Mouse (Mus musculus) limb, embryonic 14.5 days (tissue): Measurements from ENCODE around the gene Tbccd1. TPM values are rescaled to one million over a fixed set of nuclear protein-coding genes. Genes with fewer than 3 reads are reported as not detected.

ENCODE experiments used
- ATAC-seq: fragments of 200-750 bp; cut with Nextera tagmentation; 2 replicates; pipeline ENCODE4 v1.8.0; 2017; ENCODE audit warnings: low read depth, moderate number of reproducible peaks, moderate TSS enrichment; ENCODE audit not compliant: low FRiP score
- DNase-seq: peaks from one replicate; pipeline ENCODE4 v3.0.0-alpha.2; 2015; ENCODE audit warnings: low spot score
- H3K27ac ChIP-seq: fragments of 300-500 bp; sonication (generic); replicated peaks from 2 replicates; pipeline ENCODE4 v1.5.1; 2014; ENCODE audit warnings: low read depth, mild to moderate bottlenecking, low read length, moderate library complexity, mixed read lengths
- H3K27me3 ChIP-seq: fragments of 300-500 bp; sonication (generic); 2 replicates; pipeline ENCODE4 v1.6.1; 2014; ENCODE audit warnings: low read length, mixed read lengths; ENCODE audit not compliant: control insufficient read depth, insufficient read depth
- H3K36me3 ChIP-seq: fragments of 300-500 bp; sonication (generic); 2 replicates; pipeline ENCODE4 v1.6.1; 2014; ENCODE audit warnings: mild to moderate bottlenecking, low read length, moderate library complexity, mixed read lengths; ENCODE audit not compliant: control insufficient read depth, insufficient read depth
- H3K4me1 ChIP-seq: fragments of 300-500 bp; sonication (generic); 2 replicates; pipeline ENCODE4 v1.6.1; 2014; ENCODE audit warnings: antibody characterized with exemption, low read length, mixed read lengths; ENCODE audit not compliant: control insufficient read depth, insufficient read depth
- H3K4me2 ChIP-seq: fragments of 300-500 bp; sonication (generic); replicated peaks from 2 replicates; pipeline ENCODE4 v1.6.1; 2014; ENCODE audit warnings: low read depth, mild to moderate bottlenecking, low read length, moderate library complexity; ENCODE audit not compliant: severe bottlenecking
- H3K4me3 ChIP-seq: fragments of 300-500 bp; sonication (generic); replicated peaks from 2 replicates; pipeline ENCODE4 v1.5.1; 2014; ENCODE audit warnings: low read length
- H3K9ac ChIP-seq: fragments of 300-500 bp; sonication (generic); 2 replicates; pipeline ENCODE4 v1.6.1; 2014; ENCODE audit warnings: mild to moderate bottlenecking, low read depth, low read length, moderate library complexity; ENCODE audit not compliant: severe bottlenecking
- H3K9me3 ChIP-seq: fragments of 300-500 bp; sonication (generic); 2 replicates; pipeline ENCODE4 v1.6.1; 2016; ENCODE audit warnings: low read length; ENCODE audit not compliant: control insufficient read depth
- POLR2A ChIP-seq: fragments of 200-500 bp; IDR thresholded peaks from 2 replicates; pipeline ENCODE4 v1.8.0; 2012; ENCODE audit warnings: inconsistent platforms, mild to moderate bottlenecking, moderate library complexity, borderline replicate concordance; ENCODE audit not compliant: insufficient read depth, insufficient read length; ENCODE audit errors: extremely low read depth
- whole genome bisulfite sequencing: fragments of 180-500 bp; shearing (Covaris S2); extraction: QIAGEN DNeasy Blood & Tissue Kit; methylation state at CpG from one replicate; pipeline ENCODE4 v1.1.7; 2014; 5-methylcytosine and 5-hydroxymethylcytosine counted together
- polyA plus RNA-seq, 2 experiments: library from polyadenylated mRNA; depleted of rRNA in 1 of 2; stranded (reverse) in 1 of 2; unstranded in 1 of 2; fragments of >200 nt; fragmentation: Nextera tagmentation in 1 of 2; extraction: Ambion mirVana in 1 of 2; gene quantifications; 2 replicates each; pipeline versions ENCODE4 v1.2.1 to v1.2.3; 2012 to 2014

Tbccd1 gene
- polyA plus RNA-seq, 2 experiments, result 23.0 to 26.0 TPM

- H3K27me3 ChIP-seq, result no peaks in the 10 kb centered on the region
- ATAC-seq, result no peak
- no peak for TF ChIP-seq POLR2A
- H3K36me3 ChIP-seq, result no peaks in the 10 kb centered on the region
- H3K4me1 ChIP-seq, result no peaks in the 10 kb centered on the region
- no peaks in the 10 kb centered on the region for H3K9me3 ChIP-seq
- H3K9ac ChIP-seq, result no peak overlapping the region
- H3K4me3 ChIP-seq, result no peak overlapping the region
- 91% methylated on average over 3 of the region's 3 CpGs for WGBS
- no peak overlapping the region for H3K4me2 ChIP-seq
- DNase-seq, result no peak
- H3K27ac ChIP-seq, result no peak overlapping the region
Observed at GRCm38 (mm10) chr16:22767405-22767804, 90.1 kb downstream of the Tbccd1 start.

GRCm38 (mm10) chr16:22766738-22767211 lies 90.7 kb downstream of the Tbccd1 start:
- Histone ChIP-seq H3K36me3 (no peaks in the 10 kb centered on the region), H3K27me3 (no peaks in the 10 kb centered on the region), H3K9ac (no peak overlapping the region), H3K4me3 (no peak overlapping the region), H3K27ac (no peak overlapping the region), H3K9me3 (no peaks in the 10 kb centered on the region), H3K4me2 (no peak overlapping the region), H3K4me1 (no peaks in the 10 kb centered on the region)
- WGBS, result 74% methylated on average over 16 of the region's 16 CpGs
- DNase-seq (no peak), ATAC-seq (no peak)
- no peak for TF ChIP-seq POLR2A

DNA sequence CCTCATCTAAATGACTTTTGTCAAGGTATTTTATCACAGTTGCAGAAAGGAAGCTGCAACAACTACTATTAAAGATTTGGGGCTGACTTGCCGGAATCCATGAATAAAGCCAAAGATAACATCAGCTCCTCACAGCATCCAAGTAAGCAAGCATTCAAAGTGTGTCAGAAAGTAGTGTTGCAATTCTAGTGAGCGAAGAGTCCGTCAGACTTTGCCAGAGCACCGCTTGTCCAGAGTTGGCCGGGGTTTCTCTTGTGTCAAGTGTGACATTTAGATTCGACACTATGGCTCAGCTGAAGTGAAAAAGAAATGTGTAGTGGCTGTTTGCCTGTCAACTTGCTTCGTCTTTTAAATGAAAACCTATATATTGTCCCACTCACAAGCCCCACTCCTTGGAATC lies 91.9 kb downstream of the Tbccd1 start:
- Histone ChIP-seq H3K4me3 (no peak overlapping the region), H3K27me3 (no peaks in the 10 kb centered on the region), H3K36me3 (no peaks in the 10 kb centered on the region), H3K4me2 (no peak overlapping the region), H3K4me1 (no peaks in the 10 kb centered on the region), H3K9me3 (no peaks in the 10 kb centered on the region), H3K9ac (no peak overlapping the region), H3K27ac (no peak overlapping the region)
- no peak for TF ChIP-seq POLR2A
- ATAC-seq (no peak), DNase-seq (no peak)
- WGBS, result 89% methylated on average over 7 of the region's 7 CpGs

Other genes with a start within 250 kb of the Tbccd1 start
- 0.05 and 0.08 TPM in 2 replicates for gene Dgkg, start 200.4 kb downstream of the Tbccd1 start, polyA plus RNA-seq (2012; rRNA removed)
- gene Dgkg, start 200.4 kb downstream of the Tbccd1 start, polyA plus RNA-seq (2014; fragmentation: Nextera tagmentation; extraction: Ambion mirVana), result 0.26 and 0.29 TPM in 2 replicates
- not detected in 2 replicates for gene Crygs, start 46.1 kb downstream of the Tbccd1 start, polyA plus RNA-seq (2012; rRNA removed)
- gene Crygs, start 46.1 kb downstream of the Tbccd1 start, polyA plus RNA-seq (2014; fragmentation: Nextera tagmentation; extraction: Ambion mirVana), result not detected in 2 replicates
- 42.2 and 58.9 TPM in 2 replicates for gene Dnajb11, start 176 bp upstream of the Tbccd1 start, polyA plus RNA-seq (2012; rRNA removed)
- gene Dnajb11, start 176 bp upstream of the Tbccd1 start, polyA plus RNA-seq (2014; fragmentation: Nextera tagmentation; extraction: Ambion mirVana), result 99.4 and 100 TPM in 2 replicates
- gene Ahsg, start 33.6 kb upstream of the Tbccd1 start, polyA plus RNA-seq (2012; rRNA removed), result 0.35 and 1.4 TPM in 2 replicates
- gene Ahsg, start 33.6 kb upstream of the Tbccd1 start, polyA plus RNA-seq (2014; fragmentation: Nextera tagmentation; extraction: Ambion mirVana), result not detected in 2 replicates
- 0.08 and 0.12 TPM in 2 replicates for gene Fetub, start 60.7 kb upstream of the Tbccd1 start, polyA plus RNA-seq (2012; rRNA removed)
- 0.25 TPM in 1 of 2 replicates, not detected in the other for gene Fetub, start 60.7 kb upstream of the Tbccd1 start, polyA plus RNA-seq (2014; fragmentation: Nextera tagmentation; extraction: Ambion mirVana)
- gene Hrg, start 93.4 kb upstream of the Tbccd1 start, polyA plus RNA-seq (2012; rRNA removed), result not detected in 2 replicates
- gene Hrg, start 93.4 kb upstream of the Tbccd1 start, polyA plus RNA-seq (2014; fragmentation: Nextera tagmentation; extraction: Ambion mirVana), result 0.11 and 0.15 TPM in 2 replicates
- gene Kng2, start 171.8 kb upstream of the Tbccd1 start, polyA plus RNA-seq (2012; rRNA removed), result 0.28 and 0.35 TPM in 2 replicates
- gene Kng2, start 171.8 kb upstream of the Tbccd1 start, polyA plus RNA-seq (2014; fragmentation: Nextera tagmentation; extraction: Ambion mirVana), result not detected in 2 replicates
- 0.23 and 0.60 TPM in 2 replicates for gene Kng1, start 200.2 kb upstream of the Tbccd1 start, polyA plus RNA-seq (2012; rRNA removed)
- gene Kng1, start 200.2 kb upstream of the Tbccd1 start, polyA plus RNA-seq (2014; fragmentation: Nextera tagmentation; extraction: Ambion mirVana), result 0.14 TPM in 1 of 2 replicates, not detected in the other
- gene Eif4a2, start 249.8 kb upstream of the Tbccd1 start, polyA plus RNA-seq (2012; rRNA removed), result 640 and 683 TPM in 2 replicates
- 260 and 283 TPM in 2 replicates for gene Eif4a2, start 249.8 kb upstream of the Tbccd1 start, polyA plus RNA-seq (2014; fragmentation: Nextera tagmentation; extraction: Ambion mirVana)